Mouse (Mus musculus) testis, adult 2 months (tissue): ENCODE results near the gene Dlat.

Experiments
- CTCF ChIP-seq: fragments of 200-500 bp; IDR thresholded peaks from 2 replicates; pipeline ENCODE4 v1.5.1; 2012; ENCODE audit warnings: low read depth, mild to moderate bottlenecking, inconsistent platforms, low read length, moderate library complexity; ENCODE audit not compliant: control insufficient read depth, insufficient read depth, insufficient replicate concordance
- POLR2A ChIP-seq: fragments of 200-500 bp; IDR thresholded peaks from 2 replicates; pipeline ENCODE4 v1.6.1; 2012; ENCODE audit warnings: low read depth, mild to moderate bottlenecking, inconsistent platforms, low read length, moderate library complexity; ENCODE audit not compliant: control insufficient read depth

- no peak for TF ChIP-seq CTCF
- TF ChIP-seq POLR2A: no peak
These were observed 47.5 kb downstream of the Dlat start for GRCm38 (mm10) chr9:50612115-50612514.
